Mouse (Mus musculus) G1E (cell line): Measurements from ENCODE around the gene Srrm4. TPM values are rescaled to one million over a fixed set of nuclear protein-coding genes. Genes with fewer than 3 reads are reported as not detected.

Experiments
- ATAC-seq: 2 replicates; pipeline ENCODE4 v1.8.0; 2016; ENCODE audit warnings: mild to moderate bottlenecking; ENCODE audit not compliant: insufficient number of reproducible peaks, poor library complexity, low FRiP score, severe bottlenecking; ENCODE audit errors: extremely low read depth
- DNase-seq: peaks from one replicate; pipeline ENCODE4 v3.0.0; 2012; ENCODE audit warnings: low spot score
- H3K27me3 ChIP-seq: 2 replicates; pipeline ENCODE4 v1.6.1; 2012; ENCODE audit warnings: mild to moderate bottlenecking, low read length, inconsistent platforms; ENCODE audit not compliant: insufficient read depth
- H3K36me3 ChIP-seq: replicated peaks from 2 replicates; pipeline ENCODE3; 2012; ENCODE audit warnings: mild to moderate bottlenecking, inconsistent platforms
- H3K4me1 ChIP-seq: 2 replicates; pipeline ENCODE4 v1.6.1; 2012; ENCODE audit warnings: low read depth, low read length, inconsistent platforms, mixed read lengths; ENCODE audit not compliant: insufficient read depth
- H3K4me3 ChIP-seq: 2 replicates; pipeline ENCODE4 v1.5.1; 2012; ENCODE audit warnings: low read depth, mild to moderate bottlenecking, inconsistent platforms, low read length, moderate library complexity, mixed read lengths
- H3K9me3 ChIP-seq: replicated peaks from 2 replicates; pipeline ENCODE4 v1.6.1; 2012; ENCODE audit warnings: inconsistent platforms
- CTCF ChIP-seq: IDR thresholded peaks from 2 replicates; pipeline ENCODE4 v1.5.1; 2012; ENCODE audit warnings: low read depth, low read length, inconsistent platforms, mixed read lengths
- GATA1 ChIP-seq: IDR thresholded peaks from 2 replicates; pipeline ENCODE4 v1.6.1; 2012; ENCODE audit warnings: borderline replicate concordance, low read length, inconsistent platforms, mixed read lengths
- GATA2 ChIP-seq: IDR thresholded peaks from 2 replicates; pipeline ENCODE4 v1.6.1; 2012; ENCODE audit warnings: low read depth, low read length, inconsistent platforms, borderline replicate concordance
- POLR2AphosphoS5 ChIP-seq: IDR thresholded peaks from 2 replicates; pipeline ENCODE4 v1.6.1; 2012; ENCODE audit warnings: low read depth, low read length, inconsistent platforms; ENCODE audit not compliant: insufficient replicate concordance
- TAL1 ChIP-seq: conservative IDR thresholded peaks from 2 replicates; pipeline ENCODE4 v1.6.1; 2012; ENCODE audit warnings: low read depth, low read length, inconsistent platforms, mixed read lengths
- polyA plus RNA-seq: library from polyadenylated mRNA; stranded (reverse); fragments of >175 nt; gene quantifications from 2 replicates; pipeline ENCODE4 v1.2.3, GENCODE M21; 2012
- total RNA-seq, 2 experiments: library from RNA; stranded (forward) in 1 of 2; stranded (reverse) in 1 of 2; fragments of 200-1000 nt in 1 of 2; fragments of >200 nt in 1 of 2; fragmentation: Nextera tagmentation in 1 of 2; gene quantifications; 2 replicates each; pipeline ENCODE4 v1.2.3; 2014 to 2017

The Srrm4 gene
- total and polyA plus RNA-seq, 3 experiments, result 0.11 TPM; not detected in 2

DNA sequence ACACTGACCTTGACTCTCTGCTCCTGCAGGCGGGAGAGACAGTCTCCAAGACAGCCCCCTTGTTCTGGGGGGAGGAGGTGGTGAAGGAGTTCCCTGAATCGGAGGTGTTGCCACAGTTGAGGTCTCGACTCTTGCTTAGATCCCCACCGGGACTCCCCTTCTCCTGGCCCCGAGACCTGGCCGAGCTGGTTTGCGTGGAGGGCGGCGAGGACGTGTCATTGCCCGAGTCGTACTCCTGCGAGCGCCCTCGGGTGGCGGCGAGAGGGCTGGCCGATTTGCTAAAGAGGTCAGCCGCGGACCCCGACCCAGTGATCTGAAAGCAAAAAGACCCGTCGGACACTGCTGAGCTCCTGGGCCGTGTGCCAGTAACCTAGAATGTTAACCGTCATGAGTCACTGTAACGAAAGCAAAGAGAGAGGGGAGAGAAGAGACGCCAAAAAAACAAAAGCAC, 138.2 kb downstream of the Srrm4 start:
- no peaks in the 10 kb centered on the region for H3K4me1 ChIP-seq
- H3K9me3 ChIP-seq, result peaks cover 65% of the 10 kb centered on the region
- ATAC-seq (no peak), DNase-seq (no peak)
- H3K36me3 ChIP-seq, result no peaks in the 10 kb centered on the region
- TF ChIP-seq GATA2 (no peak), TAL1 (no peak), CTCF (no peak), POLR2AphosphoS5 (no peak), GATA1 (no peak)
- no peak overlapping the region for H3K4me3 ChIP-seq
- H3K27me3 ChIP-seq, result no peaks in the 10 kb centered on the region

DNA sequence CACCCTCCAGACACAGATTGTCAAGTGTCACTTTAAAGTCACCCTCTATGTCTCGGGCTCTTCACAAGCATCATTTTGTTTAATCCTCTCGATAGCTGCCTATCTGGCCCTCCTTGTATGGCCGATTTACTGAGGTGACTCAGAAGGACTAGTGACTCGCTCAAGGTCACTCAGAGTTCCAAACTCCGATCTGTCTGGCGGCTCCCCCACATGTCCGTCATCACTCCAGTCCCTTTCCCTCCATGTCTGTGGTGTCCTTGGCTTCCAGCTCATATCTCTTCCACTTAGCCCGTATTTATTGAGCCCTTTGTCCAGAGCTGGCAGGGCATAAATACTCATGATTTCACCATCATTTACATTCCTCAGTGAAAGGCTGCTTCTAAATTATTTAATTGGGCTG, 140.7 kb downstream of the Srrm4 start:
- no peak overlapping the region for H3K4me3 ChIP-seq
- H3K9me3 ChIP-seq, result peaks cover 70% of the 10 kb centered on the region
- H3K36me3 ChIP-seq, result no peaks in the 10 kb centered on the region
- DNase-seq, result no peak
- no peak for ATAC-seq
- TF ChIP-seq GATA1 (no peak), CTCF (no peak), TAL1 (no peak)
- no peaks in the 10 kb centered on the region for H3K27me3 ChIP-seq
- H3K4me1 ChIP-seq, result no peaks in the 10 kb centered on the region

DNA sequence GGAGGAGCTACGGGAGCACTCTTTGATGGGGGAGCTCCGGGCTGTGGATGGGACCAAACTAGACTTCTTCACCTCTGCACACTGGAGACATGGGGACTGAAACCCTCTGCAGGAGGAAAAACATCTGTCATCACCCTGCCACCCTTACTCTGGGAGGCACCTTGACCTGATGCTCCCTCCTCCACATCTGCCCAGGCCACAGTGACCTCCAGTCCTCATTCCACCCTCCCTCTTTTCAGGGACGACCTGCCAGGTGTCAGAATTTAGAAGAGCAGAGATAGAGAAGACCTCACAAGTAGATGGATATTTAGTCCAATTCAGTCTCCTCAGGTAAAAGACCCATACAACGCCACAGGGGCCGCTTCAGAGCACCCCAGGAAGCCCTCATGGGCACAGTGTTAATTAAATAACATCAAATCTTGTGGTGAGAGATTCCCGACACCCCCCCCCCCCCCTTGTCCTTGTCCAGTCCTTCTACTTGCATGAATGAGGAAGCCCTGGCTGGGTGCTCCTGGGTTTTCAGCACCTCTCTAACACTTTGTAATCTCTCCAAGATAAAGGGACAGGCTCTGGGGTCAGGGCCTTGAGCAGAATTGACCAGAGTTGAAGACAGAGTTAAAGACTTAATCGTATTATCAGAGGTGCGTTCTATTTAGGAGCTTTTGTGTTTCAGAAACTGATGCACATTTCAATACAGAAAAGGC, 141.9 kb downstream of the Srrm4 start:
- peaks cover 67% of the 10 kb centered on the region for H3K9me3 ChIP-seq
- no peaks in the 10 kb centered on the region for H3K27me3 ChIP-seq
- no peak overlapping the region for H3K4me3 ChIP-seq
- TF ChIP-seq GATA2, result no peak
- no peak for TF ChIP-seq GATA1
- no peak for TF ChIP-seq CTCF
- TF ChIP-seq POLR2AphosphoS5, result no peak
- TF ChIP-seq TAL1, result no peak
- no peak for ATAC-seq
- no peaks in the 10 kb centered on the region for H3K36me3 ChIP-seq
- H3K4me1 ChIP-seq, result no peaks in the 10 kb centered on the region
- no peak for DNase-seq

DNA sequence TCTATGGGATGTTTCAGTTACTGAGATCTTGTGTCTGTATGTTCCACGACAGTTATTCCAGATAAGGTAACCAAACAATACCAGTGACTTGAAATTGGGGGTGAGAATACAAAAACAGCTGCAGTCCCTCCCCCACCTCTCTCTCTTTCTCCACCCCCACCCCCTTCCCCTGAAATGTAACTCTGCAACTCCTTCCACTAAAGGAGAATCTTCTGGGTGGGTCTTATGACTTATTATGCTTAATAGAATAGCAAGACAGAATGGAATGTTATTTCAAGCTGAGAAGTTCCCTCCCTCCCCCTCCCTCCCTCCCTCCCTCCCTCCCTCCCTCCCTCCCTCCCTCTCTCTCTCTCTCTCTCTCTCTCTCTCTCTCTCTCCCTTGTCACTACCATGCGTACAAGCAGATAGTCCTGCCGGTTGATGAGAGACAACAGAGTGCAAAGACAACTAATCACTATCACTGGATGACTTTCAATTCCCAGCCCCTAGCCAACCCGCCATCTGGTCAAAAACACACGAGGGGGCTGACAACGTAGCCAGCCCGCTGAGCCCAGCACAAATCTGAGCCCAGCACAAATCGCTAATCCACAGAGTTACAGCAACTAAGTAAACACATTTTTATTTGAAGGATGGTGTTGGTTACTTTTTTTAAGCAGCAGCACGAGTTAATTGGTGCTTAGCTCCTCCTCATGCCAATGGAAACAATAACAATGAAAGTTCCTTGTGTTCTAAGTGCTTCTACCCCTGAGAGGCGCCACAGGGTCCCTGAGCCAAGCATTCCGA, 143.0 kb downstream of the Srrm4 start:
- Histone ChIP-seq H3K4me3 (no peak overlapping the region), H3K9me3 (peaks cover 75% of the 10 kb centered on the region), H3K27me3 (no peaks in the 10 kb centered on the region), H3K36me3 (no peaks in the 10 kb centered on the region), H3K4me1 (no peaks in the 10 kb centered on the region)
- DNase-seq (no peak), ATAC-seq (no peak)
- no peak for TF ChIP-seq TAL1

DNA sequence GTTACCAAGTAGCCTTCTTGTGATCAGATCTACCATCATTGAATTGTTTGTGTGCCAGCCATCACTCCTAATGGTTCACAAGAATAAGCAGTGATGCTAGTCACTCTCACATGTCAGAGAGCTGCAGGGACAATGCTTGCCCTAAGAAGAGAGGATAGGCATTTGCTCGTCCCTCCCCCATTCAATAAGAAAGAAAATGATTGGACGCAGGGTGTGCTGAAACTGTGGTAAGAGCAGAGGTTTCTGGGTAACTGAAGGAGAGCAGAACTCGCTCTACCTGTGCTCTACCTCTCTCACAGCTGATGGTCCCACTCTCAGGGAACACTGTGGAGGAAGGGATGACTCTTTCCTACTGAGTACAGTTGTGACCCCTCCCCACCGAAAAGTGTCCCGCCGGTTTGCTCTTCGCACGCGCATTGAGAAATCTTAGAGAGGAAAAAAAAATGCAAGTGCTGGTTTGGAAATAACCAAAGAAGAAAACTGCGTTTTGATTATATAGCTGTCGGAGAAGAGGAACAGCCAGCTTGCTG, 143.7 kb downstream of the Srrm4 start:
- Histone ChIP-seq H3K9me3 (peaks cover 77% of the 10 kb centered on the region), H3K4me1 (no peaks in the 10 kb centered on the region), H3K27me3 (no peaks in the 10 kb centered on the region), H3K4me3 (no peak overlapping the region), H3K36me3 (no peaks in the 10 kb centered on the region)
- ATAC-seq (no peak), DNase-seq (no peak)
- TF ChIP-seq GATA1 (no peak), GATA2 (no peak), POLR2AphosphoS5 (no peak), TAL1 (no peak), CTCF (no peak)

DNA sequence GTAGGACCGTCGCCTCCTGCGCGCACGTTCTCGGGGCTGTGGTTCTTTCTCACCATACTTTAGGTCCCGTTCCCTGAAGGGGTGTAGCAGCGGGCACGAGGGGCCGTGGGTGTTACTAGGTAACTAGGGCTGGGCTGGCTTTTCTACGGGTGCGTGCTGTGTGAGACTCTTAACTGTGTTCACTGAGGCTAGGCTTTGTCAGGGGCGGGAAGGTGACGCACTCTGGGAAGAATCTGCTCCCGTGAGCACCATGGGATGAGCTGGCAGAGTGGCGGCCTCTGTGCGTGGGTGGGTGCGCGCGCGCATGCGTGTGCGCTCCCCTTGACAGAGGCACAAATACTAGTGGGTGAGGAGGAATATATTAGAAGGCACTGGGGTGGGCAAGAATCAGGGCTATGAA, 145.1 kb downstream of the Srrm4 start:
- H3K4me3 ChIP-seq, result no peak overlapping the region; the same call in 1 of the 2 replicates
- H3K36me3 ChIP-seq, result no peaks in the 10 kb centered on the region
- peaks cover 79% of the 10 kb centered on the region for H3K9me3 ChIP-seq
- H3K27me3 ChIP-seq, result no peaks in the 10 kb centered on the region
- DNase-seq (no peak), ATAC-seq (no peak)
- H3K4me1 ChIP-seq, result no peaks in the 10 kb centered on the region
- no peak for TF ChIP-seq GATA1
- TF ChIP-seq POLR2AphosphoS5, result no peak
- no peak for TF ChIP-seq CTCF
- TF ChIP-seq TAL1, result no peak
- TF ChIP-seq GATA2, result no peak
